Mouse (Mus musculus) kidney, embryonic 16.5 days (tissue): ENCODE measurements around the gene Cenpf. TPM values are rescaled to one million over a fixed set of nuclear protein-coding genes. Genes with fewer than 3 reads are reported as not detected.

ENCODE experiments used
- ATAC-seq: fragments of 200-750 bp; cut with Nextera tagmentation; 2 replicates; pipeline ENCODE4 v1.8.0; 2017; ENCODE audit warnings: moderate TSS enrichment; ENCODE audit not compliant: low FRiP score, low TSS enrichment
- H3K27ac ChIP-seq: fragments of 300-500 bp; sonication (generic); 2 replicates; pipeline ENCODE4 v1.5.1; 2014; ENCODE audit warnings: low read length
- H3K27me3 ChIP-seq: fragments of 300-500 bp; sonication (generic); 2 replicates; pipeline ENCODE4 v1.6.1; 2014; ENCODE audit warnings: low read length, control low read depth, mixed read lengths; ENCODE audit not compliant: insufficient read depth
- H3K36me3 ChIP-seq: fragments of 300-500 bp; sonication (generic); 2 replicates; pipeline ENCODE4 v1.6.1; 2014; ENCODE audit warnings: low read length, control low read depth, mixed read lengths; ENCODE audit not compliant: insufficient read depth
- H3K4me1 ChIP-seq: fragments of 300-500 bp; sonication (generic); 2 replicates; pipeline ENCODE4 v1.6.1; 2014; ENCODE audit warnings: low read length, control low read depth, mixed read lengths; ENCODE audit not compliant: insufficient read depth
- H3K4me2 ChIP-seq: fragments of 300-500 bp; sonication (generic); replicated peaks from 2 replicates; pipeline ENCODE4 v1.6.1; 2014; ENCODE audit warnings: low read depth, low read length
- H3K4me3 ChIP-seq: fragments of 300-500 bp; sonication (generic); 2 replicates; pipeline ENCODE4 v1.5.1; 2014; ENCODE audit warnings: mild to moderate bottlenecking, low read length
- H3K9ac ChIP-seq: fragments of 300-500 bp; sonication (generic); replicated peaks from 2 replicates; pipeline ENCODE4 v1.6.1; 2014; ENCODE audit warnings: low read length
- H3K9me3 ChIP-seq: fragments of 300-500 bp; sonication (generic); 2 replicates; pipeline ENCODE4 v1.6.1; 2016; ENCODE audit warnings: low read length, control low read depth
- WGBS: fragments of 180-500 bp; shearing (Covaris S2); extraction: QIAGEN DNeasy Blood & Tissue Kit; methylation state at CpG from one replicate; pipeline ENCODE4 v1.1.7; 2014; 5-methylcytosine and 5-hydroxymethylcytosine counted together
- polyA plus RNA-seq: library from polyadenylated mRNA; unstranded; fragments of >200 nt; fragmentation: Nextera tagmentation; extraction: Ambion mirVana; gene quantifications from 2 replicates; pipeline ENCODE4 v1.2.1, GENCODE M21; 2015

Gene Cenpf
- polyA plus RNA-seq, 1 experiment from 2014 or later, result 65.4 TPM

GRCm38 (mm10) chr1:189617381-189617780, 70.5 kb downstream of the Cenpf start:
- WGBS, result 91% methylated on average over 5 of the region's 5 CpGs
- no peak for ATAC-seq
- no peak overlapping the region for H3K27ac ChIP-seq

GRCm38 (mm10) chr1:189615246-189615645, 72.6 kb downstream of the Cenpf start:
- H3K36me3 ChIP-seq, result no peaks in the 10 kb centered on the region
- no peak for ATAC-seq
- no peaks in the 10 kb centered on the region for H3K27me3 ChIP-seq
- H3K4me3 ChIP-seq, result no peak overlapping the region
- H3K4me1 ChIP-seq, result peaks cover 19% of the 10 kb centered on the region
- H3K9ac ChIP-seq, result no peak overlapping the region
- no peak overlapping the region for H3K4me2 ChIP-seq
- WGBS, result 72% methylated on average over 7 of the region's 7 CpGs
- H3K9me3 ChIP-seq, result no peaks in the 10 kb centered on the region
- no peak overlapping the region for H3K27ac ChIP-seq

More at GRCm38 (mm10) chr1:189617381-189617780, 70.5 kb downstream of the Cenpf start:
- H3K4me3 ChIP-seq, result no peak overlapping the region
- H3K9me3 ChIP-seq, result no peaks in the 10 kb centered on the region
- H3K27me3 ChIP-seq, result no peaks in the 10 kb centered on the region
- no peaks in the 10 kb centered on the region for H3K36me3 ChIP-seq
- H3K4me1 ChIP-seq, result peaks cover 11% of the 10 kb centered on the region
- no peak overlapping the region for H3K9ac ChIP-seq
- no peak overlapping the region for H3K4me2 ChIP-seq

GRCm38 (mm10) chr1:189613076-189613475, 74.8 kb downstream of the Cenpf start:
- ATAC-seq, result no peak
- 27% methylated on average over 7 of the region's 7 CpGs for WGBS
- Histone ChIP-seq H3K27ac (no peak overlapping the region), H3K27me3 (no peaks in the 10 kb centered on the region), H3K4me2 (no peak overlapping the region), H3K4me3 (no peak overlapping the region), H3K36me3 (no peaks in the 10 kb centered on the region), H3K4me1 (peaks cover 27% of the 10 kb centered on the region), H3K9ac (no peak overlapping the region), H3K9me3 (no peaks in the 10 kb centered on the region)

- WGBS, result 28% methylated on average over 4 of the region's 4 CpGs
- Histone ChIP-seq H3K27ac (peak overlapping the region; percentile 68), H3K4me3 (no peak overlapping the region), H3K9ac (no peak overlapping the region), H3K36me3 (no peaks in the 10 kb centered on the region), H3K4me2 (0 out of 2 replicates have a peak overlapping the region, but pooled peaks have one; percentile 6), H3K9me3 (no peaks in the 10 kb centered on the region), H3K4me1 (peaks cover 27% of the 10 kb centered on the region), H3K27me3 (no peaks in the 10 kb centered on the region)
- peak; percentile 92 for ATAC-seq
Observed at GRCm38 (mm10) chr1:189611775-189612174, 76.1 kb downstream of the Cenpf start.

GRCm38 (mm10) chr1:189608640-189609039, 79.2 kb downstream of the Cenpf start:
- no peak for ATAC-seq
- H3K4me3 ChIP-seq, result no peak overlapping the region
- no peaks in the 10 kb centered on the region for H3K36me3 ChIP-seq
- H3K4me1 ChIP-seq, result peaks cover 24% of the 10 kb centered on the region
- H3K9ac ChIP-seq, result no peak overlapping the region
- H3K27me3 ChIP-seq, result no peaks in the 10 kb centered on the region
- no peak overlapping the region for H3K27ac ChIP-seq
- no peaks in the 10 kb centered on the region for H3K9me3 ChIP-seq
- 12% methylated on average over 5 of the region's 5 CpGs for WGBS
- no peak overlapping the region for H3K4me2 ChIP-seq

GRCm38 (mm10) chr1:189608039-189608438, 79.8 kb downstream of the Cenpf start:
- H3K36me3 ChIP-seq, result no peaks in the 10 kb centered on the region
- WGBS, result 70% methylated on average over 3 of the region's 3 CpGs
- no peak overlapping the region for H3K27ac ChIP-seq
- H3K4me1 ChIP-seq, result peaks cover 22% of the 10 kb centered on the region
- H3K27me3 ChIP-seq, result no peaks in the 10 kb centered on the region
- H3K4me3 ChIP-seq, result no peak overlapping the region
- ATAC-seq, result no peak
- H3K9ac ChIP-seq, result no peak overlapping the region
- H3K4me2 ChIP-seq, result no peak overlapping the region
- H3K9me3 ChIP-seq, result no peaks in the 10 kb centered on the region

- H3K27me3 ChIP-seq, result no peaks in the 10 kb centered on the region
- H3K9me3 ChIP-seq, result no peaks in the 10 kb centered on the region
- no peak for ATAC-seq
- no peak overlapping the region for H3K27ac ChIP-seq
- no peaks in the 10 kb centered on the region for H3K36me3 ChIP-seq
- no peak overlapping the region for H3K4me2 ChIP-seq
- H3K4me1 ChIP-seq, result peaks cover 8% of the 10 kb centered on the region
- no peak overlapping the region for H3K4me3 ChIP-seq
- no peak overlapping the region for H3K9ac ChIP-seq
- 84% methylated on average over 8 of the region's 8 CpGs for WGBS
Observed at GRCm38 (mm10) chr1:189605598-189606126, 82.2 kb downstream of the Cenpf start.

GRCm38 (mm10) chr1:189597096-189597495, 90.8 kb downstream of the Cenpf start:
- ATAC-seq, result no peak
- WGBS, result 91% methylated on average over 3 of the region's 3 CpGs
- Histone ChIP-seq H3K9me3 (no peaks in the 10 kb centered on the region), H3K4me2 (no peak overlapping the region), H3K36me3 (no peaks in the 10 kb centered on the region), H3K4me1 (no peaks in the 10 kb centered on the region), H3K27me3 (no peaks in the 10 kb centered on the region), H3K27ac (no peak overlapping the region), H3K9ac (no peak overlapping the region), H3K4me3 (no peak overlapping the region)

Other genes starting within 250 kb of the Cenpf start
- 16.1 and 17.0 TPM in 2 replicates for gene Ptpn14, start 40.2 kb upstream of the Cenpf start, polyA plus RNA-seq
- gene Smyd2, start 234.3 kb upstream of the Cenpf start, polyA plus RNA-seq, result 87.6 and 89.7 TPM in 2 replicates